Mouse (Mus musculus): Measurements from ENCODE around the gene Rps17.

Gene Rps17

DNA sequence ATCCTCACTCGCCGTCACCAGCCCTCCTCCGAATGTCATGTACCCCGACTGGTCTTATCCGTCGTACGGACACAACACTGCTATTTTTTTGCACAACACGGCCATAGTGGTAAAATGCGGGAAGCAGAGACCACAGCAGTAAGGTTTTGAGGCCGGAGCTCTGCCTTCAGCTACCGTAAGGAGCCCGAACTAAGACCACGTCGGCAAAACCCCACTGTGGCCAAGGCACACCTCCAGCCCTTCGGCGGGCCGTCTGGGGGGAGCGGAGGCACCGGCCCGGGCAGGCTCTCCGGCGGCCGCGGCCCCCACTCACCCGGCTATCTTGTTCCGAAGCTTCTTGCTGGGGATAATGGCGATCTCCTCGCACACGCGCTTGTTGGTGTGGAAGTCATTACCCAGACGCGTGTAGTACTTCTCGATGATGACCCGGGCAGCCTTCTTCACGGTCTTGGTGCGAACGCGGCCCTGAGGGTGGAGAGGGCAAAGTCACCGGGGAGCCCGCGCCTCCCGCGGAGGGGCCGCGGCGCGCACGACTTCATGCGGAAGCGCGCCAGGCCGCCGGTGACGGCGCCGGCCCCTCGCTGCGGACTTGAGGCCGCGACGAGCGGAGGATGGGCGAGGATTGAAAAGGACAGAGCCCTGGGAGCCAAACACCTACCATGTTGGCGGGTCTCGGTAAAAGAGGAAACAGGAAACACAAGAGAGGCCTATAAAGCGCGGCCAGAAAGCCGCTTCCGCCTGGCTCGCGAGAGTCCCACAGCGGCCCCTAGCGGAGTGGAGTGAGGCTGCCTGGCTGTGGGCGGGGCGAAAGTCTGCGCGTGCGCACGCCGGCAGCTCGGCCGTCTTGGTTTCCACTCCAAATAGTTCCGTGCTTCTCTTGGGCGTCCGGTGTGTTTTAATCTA is at the start of gene Rps17:
Rps17 (minus strand) TSS at position 711 of the 903 bp plus-strand sequence.
- peak; percentile 92 to 99 for DNase-seq (ENCODE audit: low spot score in 2 of 2)

DNA sequence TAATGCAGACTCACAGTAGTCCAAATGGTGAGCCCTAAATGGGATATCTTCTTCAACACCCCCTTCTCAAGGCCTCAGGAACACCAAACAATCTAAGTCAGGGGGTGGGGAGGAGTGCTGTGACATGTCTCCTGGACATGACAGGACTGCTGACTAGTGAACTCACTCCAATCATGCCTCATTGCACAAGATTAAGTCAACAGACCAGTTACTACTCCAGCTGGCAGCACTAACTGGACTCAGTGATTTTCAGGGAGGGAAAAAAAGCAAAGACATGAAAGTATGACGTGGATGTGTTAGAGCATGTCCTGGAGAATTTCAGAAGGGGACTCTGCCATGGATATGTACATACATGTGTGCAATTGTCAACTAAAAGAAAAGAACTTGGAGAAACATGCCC is 34.3 kb upstream of the Rps17 start:
- DNase-seq (ENCODE audit: low spot score in 2 of 2), result no peak

DNA sequence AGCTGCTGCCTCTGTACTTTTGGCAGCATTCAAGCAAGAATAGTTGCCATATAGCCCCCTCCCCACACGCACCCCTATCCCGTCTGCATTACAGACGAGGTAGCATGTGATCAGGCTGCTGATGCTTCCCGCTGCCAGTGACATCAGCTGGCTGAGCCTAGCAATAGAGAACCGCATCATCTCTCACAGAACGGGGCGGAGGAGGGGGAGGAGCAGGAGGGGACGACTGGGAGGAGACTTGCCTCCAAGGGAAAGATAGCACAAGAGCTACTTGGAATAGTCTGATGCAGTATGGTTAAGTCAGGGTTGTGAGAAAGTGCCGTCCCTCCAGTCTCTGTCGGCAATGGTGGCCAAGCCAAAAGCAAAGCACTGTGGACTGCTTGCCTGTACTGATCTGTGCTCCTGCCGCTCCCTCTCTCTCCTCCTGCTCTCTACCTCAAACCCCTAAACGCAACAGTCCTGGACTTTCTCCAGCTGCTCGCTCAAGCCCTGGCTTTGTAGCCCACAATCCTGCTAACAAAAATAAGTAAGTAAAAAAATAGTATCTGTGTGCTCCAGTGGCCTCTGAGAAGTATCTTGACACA is 27.4 kb upstream of the Rps17 start:
- DNase-seq (ENCODE audit: low spot score in 2 of 2), result no peak

DNA sequence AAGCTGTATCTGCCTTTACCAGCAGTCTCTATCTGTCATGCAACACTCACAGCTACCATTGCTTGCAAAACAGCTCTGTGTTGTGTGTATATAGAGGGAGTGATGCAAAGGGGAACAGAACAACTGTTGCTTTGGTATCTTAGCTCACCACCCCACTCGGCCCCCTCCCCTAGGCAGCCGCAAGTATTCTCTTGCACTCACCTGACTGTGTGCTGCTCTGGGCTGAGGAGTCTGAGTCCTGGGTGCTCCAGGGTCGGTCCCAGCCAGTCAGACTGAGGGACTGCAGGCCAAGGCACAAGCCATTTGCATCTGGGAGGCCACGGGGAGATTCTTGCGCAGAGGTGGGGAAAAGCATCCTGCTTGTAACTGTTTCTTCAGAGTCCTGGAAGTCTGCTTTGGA is 26.8 kb upstream of the Rps17 start:
- DNase-seq (ENCODE audit: low spot score in 2 of 2), result no peak

DNA sequence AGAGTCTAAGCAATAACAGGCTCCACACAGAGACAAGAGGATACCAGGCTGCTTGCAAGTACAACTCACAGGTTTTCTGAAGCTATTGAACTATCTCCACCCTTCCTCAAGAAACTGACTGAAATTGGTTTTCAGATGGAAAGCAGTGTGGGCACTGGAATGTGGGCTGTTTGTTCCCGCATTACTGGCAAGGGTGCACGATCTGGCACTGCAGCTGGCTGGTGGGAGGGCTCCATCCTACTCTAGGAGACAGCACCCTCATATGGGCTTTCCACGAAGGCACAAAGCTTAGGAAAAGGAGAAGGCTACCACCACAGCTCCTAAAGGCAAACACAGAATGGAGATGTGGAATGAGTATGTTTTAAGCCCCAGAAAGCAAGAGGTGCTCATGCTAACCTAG is 24.7 kb upstream of the Rps17 start:
- no peak for DNase-seq (ENCODE audit: low spot score in 2 of 2)

DNA sequence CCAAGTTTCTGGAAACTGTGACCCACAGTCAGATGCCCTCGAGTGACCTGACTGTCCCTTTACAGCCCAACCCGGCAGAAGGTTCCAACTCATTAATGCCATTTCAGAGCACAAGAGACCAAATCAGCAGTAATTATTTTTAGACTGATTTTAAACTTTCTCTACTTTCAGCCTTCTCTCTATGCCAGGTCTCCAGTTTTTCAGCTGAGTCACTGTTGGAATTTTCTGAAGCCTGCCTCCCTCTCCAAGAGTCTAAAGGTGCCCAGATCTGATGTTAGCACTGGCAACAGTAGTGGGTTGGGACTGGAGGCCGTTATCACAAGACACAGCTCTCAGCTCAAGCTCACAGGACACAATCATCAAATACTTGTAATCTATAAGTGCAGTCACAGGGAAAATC is 22.9 kb upstream of the Rps17 start:
- no peak for DNase-seq (ENCODE audit: low spot score in 2 of 2)

DNA sequence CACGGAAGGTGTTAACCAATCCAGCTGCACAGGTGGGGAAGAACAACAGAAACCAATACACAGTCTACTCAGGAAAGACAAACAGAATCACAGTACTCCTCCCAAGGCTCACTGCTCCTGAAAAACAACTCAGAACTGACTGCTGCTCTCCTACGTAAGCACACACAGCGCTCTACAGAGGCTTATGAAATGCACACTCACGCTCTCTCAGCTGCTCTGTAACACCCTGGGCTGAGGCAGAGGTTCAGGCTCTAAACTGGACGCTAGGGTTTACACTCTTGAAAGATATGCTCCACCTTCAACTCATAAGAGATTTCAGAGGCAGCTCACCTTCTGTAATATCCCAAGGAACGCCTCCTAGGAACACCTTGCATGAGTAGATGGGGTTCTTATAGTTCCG is 11.9 kb upstream of the Rps17 start:
- no peak for DNase-seq (ENCODE audit: low spot score in 2 of 2)

DNA sequence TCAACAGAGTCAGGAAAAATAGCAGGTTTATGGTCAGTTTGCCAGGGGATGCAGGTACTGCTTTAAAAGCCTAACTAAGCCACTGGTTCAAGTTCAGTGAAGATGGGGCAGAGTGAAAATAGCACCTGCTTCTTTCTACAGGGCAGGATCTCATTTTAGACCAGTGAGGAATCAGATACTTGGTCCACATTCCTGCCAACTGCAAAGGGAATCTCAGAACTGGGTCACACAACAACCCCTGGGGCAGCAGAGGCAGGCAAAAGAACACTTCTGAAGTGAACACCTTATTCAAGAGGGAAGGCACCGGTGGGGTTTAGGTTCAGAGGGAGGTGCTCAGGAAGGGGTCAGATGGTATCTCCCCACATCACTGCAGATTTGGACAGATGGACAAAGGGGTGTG is 11.3 kb upstream of the Rps17 start:
- DNase-seq (ENCODE audit: low spot score in 2 of 2), result no peak

DNA sequence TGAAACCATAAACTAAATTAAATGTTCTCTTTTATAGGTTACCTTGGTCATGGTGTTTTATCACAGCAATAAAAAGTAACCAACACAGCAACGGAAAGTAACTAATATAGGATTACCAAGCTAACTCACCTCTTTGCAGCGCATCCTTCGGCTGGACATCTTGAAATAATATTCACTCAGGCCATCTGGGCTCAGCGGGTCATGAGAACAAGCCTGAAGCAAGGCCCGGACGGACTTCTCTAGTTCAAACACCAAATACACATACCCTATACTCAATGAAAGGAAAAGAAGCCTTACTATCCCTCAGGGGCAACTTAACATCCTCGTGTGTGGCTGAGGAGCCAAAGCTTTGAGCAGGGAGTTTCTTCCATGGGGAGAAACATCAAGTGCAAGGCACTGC is 10.7 kb upstream of the Rps17 start:
- no peak for DNase-seq (ENCODE audit: low spot score in 2 of 2)

DNA sequence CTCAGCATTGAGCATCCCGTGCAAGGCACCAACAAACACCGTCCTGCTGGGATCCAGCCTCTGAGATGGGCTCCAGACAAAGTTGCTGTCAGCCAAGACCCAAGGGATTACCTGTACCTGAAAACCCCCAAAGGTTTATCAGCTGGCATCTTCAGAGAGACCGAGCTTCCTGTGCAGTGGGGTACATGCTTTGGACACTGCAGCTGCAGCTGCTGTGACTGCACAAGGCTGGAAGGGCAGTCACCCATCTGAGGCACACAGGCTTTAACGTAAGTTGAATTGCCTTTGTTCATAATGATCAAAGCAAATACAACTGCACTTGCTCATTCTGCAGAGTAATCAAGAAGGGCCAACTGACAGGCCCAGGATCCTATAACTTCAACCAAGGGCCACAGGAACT is 6.8 kb upstream of the Rps17 start:
- peak; percentile 33 to 38 for DNase-seq (ENCODE audit: low spot score in 2 of 2)

DNA sequence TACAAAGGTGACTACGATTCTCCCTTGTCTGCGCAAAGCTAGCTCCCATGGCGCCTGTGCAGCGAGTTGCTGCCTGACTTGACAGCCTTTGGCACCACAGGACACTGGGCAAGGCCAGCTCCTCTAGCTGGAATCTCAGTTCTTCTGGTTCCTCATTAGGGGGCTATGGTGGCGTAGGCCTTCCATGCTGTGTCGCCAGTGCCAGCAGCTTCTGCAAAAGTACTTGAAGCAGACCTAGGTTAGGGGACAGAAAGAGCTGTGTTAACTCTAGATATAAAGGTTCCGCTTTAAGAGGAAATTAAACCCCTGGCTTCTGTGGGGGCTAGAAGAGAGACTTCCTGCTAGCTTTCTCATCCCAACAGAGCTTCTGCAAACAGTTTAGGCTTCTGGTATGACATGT is 3.2 kb upstream of the Rps17 start:
- no peak for DNase-seq (ENCODE audit: low spot score in 2 of 2)

DNA sequence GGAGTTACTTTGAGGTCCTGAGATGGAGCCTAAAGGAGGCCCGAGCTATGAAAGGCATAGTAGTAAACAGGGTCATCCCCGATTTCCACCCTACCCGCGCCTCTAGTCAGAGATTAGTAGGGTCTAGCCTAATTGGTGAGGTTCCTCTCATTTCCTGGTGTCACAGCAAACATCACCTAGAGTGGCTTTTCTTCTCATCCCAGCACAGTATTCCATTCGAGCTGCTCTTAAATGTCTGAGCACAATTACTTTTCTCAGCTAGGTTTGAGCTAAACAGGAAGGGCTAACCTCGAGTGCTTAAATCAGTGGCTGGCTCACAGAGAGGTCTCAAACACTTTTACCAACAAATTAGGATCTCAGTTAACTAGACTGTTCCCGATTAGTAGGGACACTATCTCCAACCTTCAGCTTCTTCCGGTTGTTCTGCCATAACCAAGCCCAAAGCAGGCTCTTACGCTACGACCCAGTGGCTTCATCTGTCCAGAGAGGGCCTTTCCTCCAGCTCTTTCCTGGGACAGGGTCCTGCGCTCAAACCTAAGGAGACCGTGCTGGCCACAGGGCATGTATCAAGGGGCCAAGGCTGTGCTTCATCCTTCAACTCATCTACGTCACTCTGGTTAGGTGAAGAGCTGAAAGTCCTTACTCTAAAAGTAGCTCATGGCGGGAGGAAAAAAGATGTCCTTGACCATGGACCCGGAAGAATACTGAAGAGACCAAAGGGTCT is 555 bp upstream of the Rps17 start:
- DNase-seq (ENCODE audit: low spot score in 2 of 2), result no peak

DNA sequence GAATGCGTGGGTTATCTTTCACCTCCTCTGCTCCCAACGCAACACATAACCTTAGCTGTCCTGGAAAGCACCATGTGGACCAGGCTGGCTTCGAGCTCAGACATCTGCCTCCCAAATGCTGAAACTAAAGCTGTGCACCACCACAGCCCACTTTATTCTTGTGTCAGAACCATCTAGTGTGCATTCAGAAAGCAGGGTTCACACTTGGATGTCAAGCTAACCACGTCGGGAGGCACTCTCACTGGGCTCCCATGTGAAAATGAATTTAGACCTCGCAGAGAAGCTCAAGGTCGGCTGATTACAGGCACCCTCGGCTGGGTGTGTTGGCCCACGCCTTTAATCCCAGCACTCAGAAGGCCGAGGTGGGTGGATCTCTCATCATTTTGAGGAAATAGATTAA is 1.2 kb downstream of the Rps17 start:
- DNase-seq (ENCODE audit: low spot score in 2 of 2), result no peak

DNA sequence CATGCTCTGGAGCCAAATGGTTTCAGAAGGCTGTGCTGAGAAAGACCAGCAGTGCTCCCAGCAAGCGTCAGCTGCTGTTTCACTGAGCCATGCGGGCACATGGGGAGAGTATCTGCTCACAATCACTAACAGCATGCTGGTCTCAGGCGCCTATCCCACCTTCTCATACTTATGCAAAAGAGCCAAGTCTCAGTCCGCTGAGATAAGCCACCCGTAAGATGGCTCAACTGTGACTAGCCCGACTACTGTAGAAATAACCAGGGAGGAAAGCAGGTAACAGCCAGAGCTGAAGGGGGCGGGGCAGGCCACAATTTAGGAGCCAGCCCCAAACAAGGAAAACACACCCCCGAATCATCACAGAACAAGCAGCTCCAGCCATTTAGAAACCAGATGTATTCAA is 1.7 kb downstream of the Rps17 start:
- DNase-seq (ENCODE audit: low spot score in 2 of 2), result no peak

DNA sequence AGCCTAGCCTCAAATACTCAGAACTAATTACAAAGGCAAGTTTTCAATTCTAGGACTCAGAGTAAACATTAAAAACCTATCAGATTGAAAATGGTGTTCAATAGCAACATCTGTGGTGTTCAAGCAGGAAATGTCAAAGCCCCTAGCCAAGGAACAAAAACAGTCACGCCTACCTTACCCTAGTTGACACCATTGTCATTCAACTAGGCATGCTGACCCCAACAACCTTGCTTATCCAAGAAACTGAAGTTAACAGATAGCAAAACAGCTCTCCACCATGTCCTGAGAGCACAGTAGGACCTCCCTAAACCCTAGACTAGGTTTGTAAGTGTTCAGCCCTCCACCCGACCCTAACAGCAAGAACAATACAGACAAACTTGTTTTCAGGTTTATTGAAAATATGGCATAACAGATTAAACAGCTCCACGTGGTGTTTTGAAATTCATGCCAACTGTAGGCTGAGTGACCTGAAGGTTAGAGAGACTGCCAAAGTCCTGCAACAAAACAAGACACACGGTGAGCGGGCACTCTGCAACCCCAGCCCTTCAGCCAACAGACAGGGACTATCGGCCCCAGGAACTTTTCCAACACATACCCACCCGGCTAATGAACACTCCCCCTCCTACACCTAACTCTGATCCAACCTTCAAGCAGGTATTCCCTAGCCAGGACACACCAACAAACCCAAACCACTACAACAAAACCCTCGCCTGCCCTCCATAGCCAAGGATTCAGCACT is 2.5 kb downstream of the Rps17 start:
- no peak for DNase-seq (ENCODE audit: low spot score in 2 of 2)

DNA sequence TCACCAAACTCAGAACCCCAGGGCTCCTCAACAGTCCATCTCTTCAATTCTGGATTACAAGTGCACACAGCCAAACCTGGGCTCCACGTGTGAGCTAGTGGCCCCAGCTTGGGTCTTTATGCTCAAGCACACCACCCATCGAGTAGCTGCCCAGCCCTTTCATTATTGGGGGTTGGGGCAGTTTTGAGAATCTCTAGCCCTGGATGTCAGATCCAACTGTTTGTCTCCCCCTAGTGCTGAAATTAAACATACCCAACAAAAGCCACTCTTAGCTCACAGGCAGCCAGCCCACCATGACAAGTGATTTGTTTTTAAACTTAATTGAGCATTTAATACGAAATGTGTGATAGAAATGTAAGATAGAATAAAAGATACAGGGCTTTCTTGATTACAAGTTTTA is 3.5 kb downstream of the Rps17 start:
- DNase-seq (ENCODE audit: low spot score in 2 of 2), result peak in 1 of 2 experiments; percentile 36

DNA sequence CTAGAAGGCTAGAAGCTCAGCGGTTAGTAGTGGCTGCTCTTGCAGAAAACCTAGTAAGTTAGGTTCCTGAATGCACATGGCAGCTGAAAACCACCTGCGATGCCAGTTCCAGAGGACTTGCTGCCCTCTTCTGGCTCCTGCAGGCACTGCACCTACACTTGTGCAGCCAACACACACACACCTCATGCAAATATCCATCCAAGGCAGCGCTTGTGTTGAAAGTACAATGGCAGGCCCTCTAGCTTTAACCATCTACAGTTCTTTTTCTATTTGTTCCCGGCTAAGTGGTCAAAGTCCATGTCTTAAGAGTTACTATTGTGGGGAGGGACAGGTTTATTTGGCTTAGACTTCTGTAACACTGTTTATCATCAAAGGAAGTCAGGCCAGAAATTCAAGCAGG is 5.3 kb downstream of the Rps17 start:
- DNase-seq (ENCODE audit: low spot score in 2 of 2), result peak; percentile 39 to 70

DNA sequence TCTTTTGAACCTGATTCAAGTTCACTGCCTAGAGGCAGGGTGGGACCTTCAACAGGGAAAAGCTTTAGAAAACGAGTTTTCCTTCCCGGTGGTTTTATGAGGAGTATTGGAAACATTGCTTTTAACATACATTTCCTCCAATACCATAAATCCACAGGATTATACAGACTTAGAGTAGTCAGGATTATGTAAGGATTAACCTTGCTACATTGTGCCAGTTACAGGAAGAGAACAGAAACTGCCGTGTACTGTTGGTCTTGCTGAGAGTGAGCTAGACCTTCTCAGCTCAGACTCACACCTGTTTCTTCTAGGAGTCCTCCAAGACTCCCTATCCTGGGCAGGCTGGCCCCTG is 6.6 kb downstream of the Rps17 start:
- DNase-seq (ENCODE audit: low spot score in 2 of 2), result no peak

DNA sequence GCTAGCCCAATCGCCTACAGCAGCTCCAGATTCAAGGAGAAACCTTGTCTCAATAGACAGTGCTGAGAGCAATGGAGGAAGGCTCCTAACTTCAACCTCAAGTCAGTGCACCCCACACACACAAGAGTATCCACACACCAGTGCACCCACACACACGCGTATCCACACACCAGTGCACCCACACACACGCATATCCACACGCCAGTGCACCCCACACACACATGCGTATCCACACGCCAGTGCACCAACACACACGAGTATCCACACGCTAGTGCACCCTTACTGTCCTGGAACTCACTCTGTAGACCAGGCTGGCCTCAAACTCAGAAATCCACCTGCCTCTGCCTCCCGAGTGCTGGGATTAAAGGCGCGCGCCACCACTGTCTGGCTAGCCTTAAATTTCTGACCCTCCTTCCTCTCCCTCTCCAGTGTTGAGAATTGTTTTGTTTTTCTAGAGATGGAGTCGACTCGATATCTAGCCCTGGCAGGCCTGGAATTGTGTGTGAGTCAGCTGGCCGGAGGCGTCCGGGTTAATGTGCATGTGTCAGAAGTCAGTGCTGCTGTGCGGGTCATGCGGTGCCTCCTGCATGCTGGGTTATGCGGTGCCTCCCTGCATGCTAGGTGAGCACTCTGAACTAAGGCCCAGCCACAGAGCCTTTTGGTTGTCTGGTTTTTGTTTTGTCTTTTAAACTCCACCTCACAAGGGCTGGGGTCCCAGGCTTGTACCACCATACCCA is 7.1 kb downstream of the Rps17 start:
- no peak for DNase-seq (ENCODE audit: low spot score in 2 of 2)

DNA sequence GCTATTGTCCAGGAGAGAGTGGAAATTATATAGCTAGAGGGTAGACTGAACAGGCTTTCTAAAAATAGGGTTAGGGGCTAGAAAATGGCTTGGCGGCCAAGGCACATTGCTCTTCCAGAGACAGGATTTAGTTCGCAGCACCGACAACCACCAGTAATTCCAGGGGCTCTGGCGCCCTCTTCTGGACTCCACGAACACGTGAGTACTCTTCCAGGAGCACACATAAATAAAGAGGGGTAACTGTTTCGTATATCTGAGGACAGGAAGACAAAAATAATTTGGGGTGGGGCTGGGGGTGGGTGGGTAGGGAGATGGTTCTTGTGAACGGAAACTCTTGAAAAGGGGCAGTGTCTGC is 8.6 kb downstream of the Rps17 start:
- DNase-seq (ENCODE audit: low spot score in 2 of 2), result peak in 1 of 2 experiments; percentile 63

DNA sequence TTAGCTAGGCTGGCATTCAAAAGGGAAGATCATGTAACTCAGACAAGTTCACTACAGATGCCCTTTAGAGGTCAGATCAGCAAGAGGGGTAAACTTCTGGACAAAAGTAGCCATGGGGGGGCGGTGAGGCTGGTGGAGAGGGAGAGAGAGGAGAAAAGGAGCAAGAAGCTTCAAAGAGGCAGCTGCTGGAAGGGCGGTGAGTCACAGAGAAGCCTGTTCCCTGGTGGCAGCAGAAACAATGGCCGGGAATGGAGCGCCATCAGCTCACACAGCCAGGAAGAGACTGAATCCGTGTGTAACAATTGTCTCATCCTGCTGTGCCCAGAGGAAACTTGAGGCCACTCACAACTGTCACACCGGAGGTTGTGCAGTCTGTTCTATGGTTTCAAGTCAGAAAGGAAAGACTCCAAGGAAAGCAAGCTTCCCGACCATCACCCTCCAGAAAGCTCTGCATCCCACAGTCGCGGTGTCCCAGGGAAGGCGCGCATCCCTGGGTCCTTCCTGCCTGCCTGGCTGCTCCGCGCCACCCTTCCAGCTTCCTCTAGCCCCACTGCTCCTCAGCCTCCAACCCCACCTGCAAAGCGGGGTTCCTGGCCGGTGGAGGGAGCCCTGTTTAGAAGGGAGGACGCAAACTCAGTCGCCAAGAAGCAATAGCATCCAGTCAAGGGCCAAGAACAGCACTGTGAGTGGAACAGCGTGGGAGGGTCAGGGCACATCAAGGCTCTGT is 9.2 kb downstream of the Rps17 start:
- DNase-seq (ENCODE audit: low spot score in 2 of 2), result no peak

All from thymus, postnatal 10 days (tissue).